Mouse (Mus musculus) granulocyte monocyte progenitor cell, adult 5-6 weeks (primary cell): ENCODE data around the gene Cdkn1b. TPM values are rescaled to one million over a fixed set of nuclear protein-coding genes. Genes with fewer than 3 reads are reported as not detected.

Experiments
- ATAC-seq: replicated peaks from 2 replicates; pipeline ENCODE4 v1.8.0; 2016; ENCODE audit warnings: mild to moderate bottlenecking, moderate TSS enrichment, inconsistent platforms; ENCODE audit not compliant: poor library complexity, severe bottlenecking
- total RNA-seq, 2 experiments: library from RNA; stranded (forward) in 1 of 2; stranded (reverse) in 1 of 2; fragments of 200-712, 200-1000 nt in 1 of 2; fragments of >200 nt in 1 of 2; fragmentation: Nextera tagmentation in 1 of 2; gene quantifications; 2 replicates each; pipeline ENCODE4 v1.2.3; 2014 to 2017

Gene Cdkn1b
- 16.9 and 18.1 TPM in 2 replicates for total RNA-seq (2014; fragmentation: Nextera tagmentation)
- total RNA-seq (2017): 38.5 and 38.7 TPM in 2 replicates

DNA sequence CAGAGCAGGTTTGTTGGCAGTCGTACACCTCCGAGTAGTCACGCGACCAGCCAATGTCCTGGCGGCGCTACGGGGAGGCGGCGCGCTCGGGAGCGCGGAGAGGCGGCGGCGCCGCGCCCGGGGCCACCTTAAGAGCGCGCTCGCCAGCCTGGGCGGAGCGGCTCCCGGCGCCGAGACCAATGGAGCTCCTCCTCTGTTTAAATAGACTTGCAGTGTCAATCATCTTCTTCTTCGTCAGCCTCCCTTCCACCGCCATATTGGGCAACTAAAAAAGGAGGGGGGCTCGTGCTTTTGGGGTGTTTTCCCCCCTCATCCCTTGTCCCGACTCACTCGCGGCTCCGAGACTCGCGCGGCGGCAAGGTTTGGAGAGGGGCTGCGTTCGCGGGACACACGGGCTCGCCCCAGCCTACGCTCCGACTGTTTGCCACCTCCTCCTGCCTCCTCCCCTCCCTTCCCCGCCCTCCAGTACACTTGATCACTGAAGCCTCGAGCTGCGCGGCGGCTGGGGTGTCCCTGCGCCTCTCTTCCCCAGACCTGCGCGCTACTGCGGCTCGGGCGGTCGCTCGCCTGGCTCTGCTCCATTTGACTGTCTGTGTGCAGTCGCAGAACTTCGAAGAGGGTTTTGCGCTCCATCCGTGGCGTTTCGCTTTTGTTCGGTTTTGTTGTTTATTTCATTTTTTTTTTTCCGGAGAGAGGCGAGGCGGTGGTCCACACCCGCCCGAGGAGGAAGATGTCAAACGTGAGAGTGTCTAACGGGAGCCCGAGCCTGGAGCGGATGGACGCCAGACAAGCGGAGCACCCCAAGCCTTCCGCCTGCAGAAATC is at the start of gene Cdkn1b:
TSS of gene Cdkn1b (plus strand) at position 212 of the 824 bp plus-strand sequence.
- peak; percentile 64 for ATAC-seq

GRCm38 (mm10) chr6:134870887-134871286 is 49.3 kb upstream of the Cdkn1b start:
- no peak for ATAC-seq

GRCm38 (mm10) chr6:134872236-134872635 is 48.0 kb upstream of the Cdkn1b start:
- no peak for ATAC-seq

GRCm38 (mm10) chr6:134873018-134873417 is 47.2 kb upstream of the Cdkn1b start:
- ATAC-seq: no peak

- peak; percentile 53 for ATAC-seq
Observed at GRCm38 (mm10) chr6:134876795-134877194, 43.4 kb upstream of the Cdkn1b start.

DNA sequence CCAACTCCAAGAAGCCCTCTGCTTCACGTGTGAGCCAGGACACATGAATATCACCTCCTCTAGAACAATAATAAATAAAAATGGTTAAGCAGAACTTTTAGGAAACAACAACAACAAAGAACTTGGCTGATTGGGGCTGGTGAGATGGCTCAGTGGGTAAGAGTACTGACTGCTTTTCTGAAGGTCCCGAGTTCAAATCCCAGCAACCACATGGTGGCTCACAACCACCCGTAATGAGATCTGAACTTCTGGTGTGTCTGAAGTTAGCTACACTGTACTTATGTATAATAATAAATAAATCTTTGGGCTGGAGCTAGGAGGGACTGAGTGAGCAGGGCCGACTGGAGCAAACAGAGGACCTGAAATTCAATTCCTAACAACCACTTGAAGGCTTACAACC is 42.9 kb upstream of the Cdkn1b start:
- no peak for ATAC-seq

- ATAC-seq: no peak
Observed at GRCm38 (mm10) chr6:134877892-134878291, 42.3 kb upstream of the Cdkn1b start.

GRCm38 (mm10) chr6:134879556-134879955 is 40.6 kb upstream of the Cdkn1b start:
- no peak for ATAC-seq

DNA sequence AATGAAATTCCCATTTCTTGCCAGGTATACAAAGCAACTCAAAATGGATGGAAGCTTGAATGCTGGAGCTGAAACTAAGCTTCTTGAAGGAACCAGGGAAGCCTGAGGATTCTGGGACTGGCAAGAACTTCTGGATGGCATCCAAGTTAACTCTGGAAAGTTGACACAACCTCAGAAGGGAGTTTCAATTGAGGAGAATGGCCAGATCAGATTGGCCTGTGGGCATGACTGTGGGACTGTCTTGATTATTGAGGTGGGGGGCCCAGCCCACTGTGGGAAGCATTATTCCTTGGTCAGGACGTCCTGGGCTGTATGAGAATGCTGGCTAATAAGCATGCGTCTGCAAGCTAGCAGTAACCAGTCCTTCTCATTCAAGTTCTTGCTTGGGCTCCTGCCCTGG is 40.2 kb upstream of the Cdkn1b start:
- ATAC-seq: no peak

GRCm38 (mm10) chr6:134883661-134884060 is 36.5 kb upstream of the Cdkn1b start:
- ATAC-seq: no peak

GRCm38 (mm10) chr6:134885515-134885914 is 34.7 kb upstream of the Cdkn1b start:
- no peak for ATAC-seq

DNA sequence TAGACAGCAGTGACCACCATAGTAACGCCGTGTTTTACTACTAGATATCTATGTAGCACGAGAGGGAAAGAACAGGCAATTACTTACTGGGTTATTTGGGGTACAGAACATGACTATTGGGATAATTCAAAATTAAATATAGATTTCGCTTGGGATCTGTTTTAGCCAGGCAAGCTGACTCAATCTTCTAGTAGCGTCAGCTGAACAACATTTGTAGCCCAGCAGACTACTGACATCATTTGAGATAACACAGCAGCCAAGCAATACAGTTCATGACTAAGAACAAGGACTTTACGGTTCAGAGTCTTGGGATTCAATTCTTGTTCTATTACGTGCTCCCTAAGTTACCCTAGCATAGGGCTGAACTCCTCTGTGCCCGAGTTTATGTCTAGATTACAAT is 33.7 kb upstream of the Cdkn1b start:
- no peak for ATAC-seq

GRCm38 (mm10) chr6:134887008-134887407 is 33.2 kb upstream of the Cdkn1b start:
- no peak for ATAC-seq

GRCm38 (mm10) chr6:134887711-134888449 is 32.3 kb upstream of the Cdkn1b start:
- no peak for ATAC-seq

DNA sequence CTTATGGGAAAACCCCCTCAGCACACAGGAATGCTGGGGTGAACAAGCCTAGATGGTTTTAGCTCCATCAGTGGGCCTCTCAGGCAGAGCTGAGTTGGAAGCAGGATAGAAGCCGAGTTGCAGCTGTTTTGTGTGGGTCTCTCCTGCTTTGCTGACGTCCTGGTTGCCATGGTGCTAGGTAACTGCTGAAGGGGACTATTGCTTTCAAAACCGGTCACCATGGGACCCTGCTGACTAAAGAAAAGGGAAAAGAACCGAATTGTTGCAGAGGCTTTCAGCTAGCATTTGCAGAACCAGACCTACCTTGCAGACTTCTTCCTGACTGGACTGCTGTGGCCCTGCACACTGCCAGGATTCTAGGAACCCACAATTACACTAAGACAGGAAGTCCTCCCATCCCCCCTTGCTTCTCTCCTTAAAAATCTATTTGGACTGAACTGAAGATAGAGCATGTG is 31.6 kb upstream of the Cdkn1b start:
- ATAC-seq: no peak

GRCm38 (mm10) chr6:134889763-134890162 is 30.4 kb upstream of the Cdkn1b start:
- no peak for ATAC-seq

- ATAC-seq: no peak
Observed at GRCm38 (mm10) chr6:134890436-134890835, 29.8 kb upstream of the Cdkn1b start.

- peak; percentile 6; the same call in 1 of the 2 replicates for ATAC-seq
Observed at GRCm38 (mm10) chr6:134896570-134897436, 23.4 kb upstream of the Cdkn1b start.

DNA sequence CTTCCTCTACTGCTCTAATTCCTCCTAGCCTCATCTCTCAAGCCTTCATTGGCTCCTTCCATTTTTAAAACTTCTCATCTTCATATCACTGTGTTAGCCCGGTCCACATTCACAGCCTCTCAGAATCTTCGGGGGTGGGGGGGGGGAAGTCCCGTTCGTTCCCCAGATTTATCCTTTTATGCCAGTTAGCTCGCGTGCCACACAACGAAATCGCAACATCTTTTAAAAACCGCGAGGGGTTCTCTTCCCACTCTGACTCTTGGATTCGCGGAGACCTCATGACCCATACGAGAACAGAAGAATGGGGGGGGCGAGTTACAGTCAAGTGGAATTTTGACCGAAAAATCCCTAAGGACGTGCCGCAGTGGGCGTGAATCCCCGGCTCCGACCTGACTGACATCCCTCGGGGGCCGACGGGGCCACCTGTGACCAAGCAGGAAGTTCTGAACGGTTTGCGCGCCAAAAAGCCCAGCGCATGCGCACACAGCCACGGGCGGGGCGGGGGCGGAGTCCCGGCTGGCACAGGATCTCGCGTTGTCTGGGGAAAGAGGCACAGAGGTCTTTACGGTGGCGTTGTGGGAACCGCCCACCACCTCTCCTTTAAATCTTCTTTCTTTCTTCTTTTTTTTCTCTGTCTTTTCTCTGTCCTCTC is 22.6 kb upstream of the Cdkn1b start:
- ATAC-seq: peak; percentile 85
